Mouse (Mus musculus) cerebellum, adult 2 months (tissue): ENCODE measurements around the gene Rnf157.

ENCODE experiments used
- CTCF ChIP-seq: fragments of 200-500 bp; IDR thresholded peaks from 2 replicates; pipeline ENCODE4 v1.5.1; 2011; ENCODE audit warnings: low read depth, mild to moderate bottlenecking, control low read depth, low read length, moderate library complexity, borderline replicate concordance; ENCODE audit not compliant: insufficient read depth
- POLR2A ChIP-seq: fragments of 200-500 bp; IDR thresholded peaks from 2 replicates; pipeline ENCODE4 v1.6.1; 2011; ENCODE audit warnings: low read length, control low read depth, borderline replicate concordance; ENCODE audit not compliant: insufficient read depth

DNA sequence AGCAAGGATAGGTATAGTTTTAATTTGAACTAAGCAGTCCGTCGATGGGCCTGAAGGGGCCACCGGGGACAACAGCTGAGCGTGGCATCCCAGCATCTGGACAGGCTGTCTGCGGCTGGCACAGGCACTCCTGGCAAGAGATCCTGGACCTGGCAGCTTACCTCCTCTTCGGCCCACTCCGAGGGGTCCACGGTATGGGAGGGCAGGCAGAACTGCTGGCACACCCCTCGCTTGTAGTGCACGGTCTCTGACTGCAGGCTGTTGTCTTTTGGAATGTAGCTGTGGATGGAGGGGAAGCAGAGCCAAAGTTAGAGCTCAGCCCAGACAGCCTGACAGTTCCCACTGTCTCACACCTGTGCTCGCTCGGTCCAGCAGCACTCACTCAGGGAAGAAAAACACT lies 53.2 kb downstream of the Rnf157 start:
- no peak for TF ChIP-seq CTCF
- no peak for TF ChIP-seq POLR2A
